Mouse (Mus musculus) brain, embryonic 14.5 days (tissue): Measurements from ENCODE around the gene Fbrs.

ENCODE experiments used
- CTCF ChIP-seq: fragments of 200-500 bp; IDR thresholded peaks from 2 replicates; pipeline ENCODE4 v1.5.1; 2012; ENCODE audit warnings: inconsistent platforms, mild to moderate bottlenecking, moderate library complexity, borderline replicate concordance; ENCODE audit not compliant: insufficient read depth, insufficient read length; ENCODE audit errors: extremely low read depth
- POLR2A ChIP-seq: fragments of 200-500 bp; IDR thresholded peaks from 2 replicates; pipeline ENCODE4 v1.6.1; 2012; ENCODE audit warnings: mild to moderate bottlenecking, inconsistent platforms, borderline replicate concordance; ENCODE audit not compliant: poor library complexity, insufficient read depth, insufficient read length, severe bottlenecking; ENCODE audit errors: extremely low read depth

DNA sequence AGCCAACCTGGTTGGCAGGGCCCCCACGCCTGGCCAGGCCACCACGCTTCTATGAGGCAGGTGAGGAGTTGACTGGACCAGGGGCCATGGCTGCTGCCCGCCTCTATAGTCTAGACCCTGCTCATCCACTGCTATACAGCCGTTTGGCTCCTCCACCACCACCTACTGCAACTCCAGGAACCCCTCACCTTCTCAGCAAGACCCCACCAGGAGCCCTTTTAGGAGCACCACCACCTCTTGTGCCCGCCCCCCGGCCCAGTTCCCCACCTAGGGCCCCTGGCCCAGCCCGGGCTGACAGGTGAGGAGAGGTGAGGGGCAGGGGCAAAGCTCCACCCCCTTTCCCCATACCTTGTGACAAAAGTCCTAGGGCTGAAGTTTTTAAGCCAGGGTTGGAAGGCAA is 11.0 kb downstream of the Fbrs start:
- TF ChIP-seq CTCF (no peak), POLR2A (no peak)
